Mouse (Mus musculus) left cerebral cortex, postnatal 14 days (tissue): ENCODE results near the gene Ccdc74a. TPM values are rescaled to one million over a fixed set of nuclear protein-coding genes. Genes with fewer than 3 reads are reported as not detected.
A peak's percentile ranks its signal among the peaks of the same experiment; 100 is the strongest.
"Not testable (repeated sequence)": the region's sequence is repeated elsewhere in the genome, so short reads cannot be mapped to it uniquely, and the experiment has no call there.

Experiments
- DNase-seq, 2 experiments: peaks; one replicate each; pipeline ENCODE4 v3.0.0; 2021 to 2022; ENCODE audit warnings: low spot score in 2 of 2, mixed read lengths in 1 of 2
- intact Hi-C: fragments of 180-260 bp; cut with DNase I; formaldehyde crosslinking; loops from one replicate; pipeline ENCODE4 v1.15.1; 2025
- long read RNA-seq, 2 experiments: library from polyadenylated mRNA; stranded (forward); transcript quantifications; one replicate each; pipeline ENCODE4 v2.0.0; 2021
- total RNA-seq, 2 experiments: library from RNA; stranded (reverse); gene quantifications; 2 replicates each; pipeline ENCODE4 v1.2.3; 2021

Ccdc74a gene
- 10 to 100 TPM; 27.5 to 33.9 TPM for total RNA-seq
- long read RNA-seq, experiment 1, transcript Ccdc74a-207 (4 exons, 1,040 nt) = major isoform, 13 of 28 reads
- long read RNA-seq, experiment 1, transcript Ccdc74a-209 (3 exons, 685 nt) = minor isoform, 5 of 28 reads
- long read RNA-seq, experiment 1, partial matches to known transcripts = 1 of 28 reads
- long read RNA-seq, experiment 1, other reads (novel, unspliced or antisense) = 3 of 28 reads
- long read RNA-seq, experiment 2, transcript Ccdc74a-207 (4 exons, 1,040 nt) = major isoform, 12 of 27 reads
- long read RNA-seq, experiment 2, transcript Ccdc74a-209 (3 exons, 685 nt) = minor isoform, 7 of 27 reads
- long read RNA-seq, experiment 2, partial matches to known transcripts = 0 of 27 reads
- long read RNA-seq, experiment 2, other reads (novel, unspliced or antisense) = 3 of 27 reads

- intact Hi-C loops = no loop called here
- DNase-seq = peak; percentile 73 to 78
Measured at GRCm38 (mm10) chr16:17646310-17647114, at the start of gene Ccdc74a. Gene Ccdc74a (plus strand): TSS chr16:17646470.

GRCm38 (mm10) chr16:17600944-17601562 lies 45.2 kb upstream of the Ccdc74a start:
- intact Hi-C loops = no loop called here
- no peak for DNase-seq

GRCm38 (mm10) chr16:17604941-17605340 lies 41.3 kb upstream of the Ccdc74a start:
- intact Hi-C loops = no loop called here
- no peak for DNase-seq

- intact Hi-C loops = no loop called here
- DNase-seq = no peak
Measured at GRCm38 (mm10) chr16:17605684-17606083, 40.6 kb upstream of the Ccdc74a start.

GRCm38 (mm10) chr16:17611383-17611782 lies 34.9 kb upstream of the Ccdc74a start:
- intact Hi-C loops = loop anchor here (2.0 kb wide), 1 partner anchor 53 kb away; no protein-coding TSS in a partner anchor
- DNase-seq = peak in 1 of 2 experiments; percentile 34

- DNase-seq, intact Hi-C loops: not testable (repeated sequence)
Measured at GRCm38 (mm10) chr16:17614740-17615139, 31.5 kb upstream of the Ccdc74a start.

GRCm38 (mm10) chr16:17616212-17616611 lies 30.1 kb upstream of the Ccdc74a start:
- intact Hi-C loops = no loop called here
- DNase-seq = no peak

GRCm38 (mm10) chr16:17617922-17618565 lies 28.2 kb upstream of the Ccdc74a start:
- intact Hi-C loops = loop anchor here (2.0 kb wide), 1 partner anchor 55 kb away; no protein-coding TSS in a partner anchor
- peak; percentile 47 to 60 for DNase-seq

- peak; percentile 86 to 91 for DNase-seq
- intact Hi-C loops = loop anchor here (2.0 kb wide), 1 partner anchor 57 kb away; no protein-coding TSS in a partner anchor
Measured at GRCm38 (mm10) chr16:17619198-17620105, 26.8 kb upstream of the Ccdc74a start, which contains the start of gene Smpd4. Gene Smpd4 (plus strand): TSS chr16:17619354.

- intact Hi-C loops = no loop called here
- no peak for DNase-seq
Measured at GRCm38 (mm10) chr16:17621936-17622335, 24.3 kb upstream of the Ccdc74a start.

- no peak for DNase-seq
- intact Hi-C loops = no loop called here
Measured at GRCm38 (mm10) chr16:17625488-17626268, 20.6 kb upstream of the Ccdc74a start.

- no peak for DNase-seq
Measured at GRCm38 (mm10) chr16:17626269-17626555, 20.1 kb upstream of the Ccdc74a start.

GRCm38 (mm10) chr16:17632580-17632979 lies 13.7 kb upstream of the Ccdc74a start:
- no peak for DNase-seq
- intact Hi-C loops = no loop called here

More at GRCm38 (mm10) chr16:17626269-17626555, 20.1 kb upstream of the Ccdc74a start:
- intact Hi-C loops = no loop called here

GRCm38 (mm10) chr16:17633481-17634181 lies 12.6 kb upstream of the Ccdc74a start:
- intact Hi-C loops = no loop called here
- DNase-seq = peak in 1 of 2 experiments; percentile 32

GRCm38 (mm10) chr16:17636904-17637303 lies 9.4 kb upstream of the Ccdc74a start:
- intact Hi-C loops = no loop called here

GRCm38 (mm10) chr16:17637610-17638009 lies 8.7 kb upstream of the Ccdc74a start:
- no peak for DNase-seq
- intact Hi-C loops = no loop called here

More at GRCm38 (mm10) chr16:17636904-17637303, 9.4 kb upstream of the Ccdc74a start:
- no peak for DNase-seq

- intact Hi-C loops = no loop called here
- no peak for DNase-seq
Measured at GRCm38 (mm10) chr16:17638036-17638628, 8.1 kb upstream of the Ccdc74a start.
